Mouse (Mus musculus) cortical plate, adult 2 months (tissue): ENCODE results near the gene Ibtk. TPM values are rescaled to one million over a fixed set of nuclear protein-coding genes. Genes with fewer than 3 reads are reported as not detected.

Experiments used
- H3K27ac ChIP-seq: fragments of 200-500 bp; 2 replicates; pipeline ENCODE4 v1.5.1; 2012; ENCODE audit warnings: low read length, control low read depth, inconsistent platforms; ENCODE audit not compliant: insufficient read depth
- H3K4me1 ChIP-seq: fragments of 200-500 bp; 2 replicates; pipeline ENCODE4 v1.6.1; 2011; ENCODE audit warnings: low read length; ENCODE audit not compliant: control insufficient read depth, insufficient read depth
- H3K4me3 ChIP-seq: fragments of 200-500 bp; 2 replicates; pipeline ENCODE4 v1.5.1; 2011; ENCODE audit warnings: mild to moderate bottlenecking, low read length, control low read depth; ENCODE audit not compliant: insufficient read depth
- CTCF ChIP-seq: fragments of 200-500 bp; IDR thresholded peaks from 2 replicates; pipeline ENCODE4 v1.5.1; 2011; ENCODE audit warnings: mild to moderate bottlenecking, control low read depth, low read length; ENCODE audit not compliant: insufficient read depth; ENCODE audit errors: extremely low read depth
- POLR2A ChIP-seq: fragments of 200-500 bp; IDR thresholded peaks from 2 replicates; pipeline ENCODE4 v1.6.1; 2011; ENCODE audit warnings: mild to moderate bottlenecking, low read length, control low read depth; ENCODE audit not compliant: insufficient read depth; ENCODE audit errors: extremely low read depth
- polyA plus RNA-seq: library from polyadenylated mRNA; depleted of rRNA; stranded (reverse); fragments of >200 nt; gene quantifications from 2 replicates; pipeline ENCODE4 v1.2.3, GENCODE M21; 2012; rRNA removed

Ibtk gene
- polyA plus RNA-seq, 1 experiment, result 10.0 TPM

- TF ChIP-seq POLR2A (no peak), CTCF (no peak)
- no peaks in the 10 kb centered on the region for H3K4me1 ChIP-seq
- no peak overlapping the region for H3K4me3 ChIP-seq
- H3K27ac ChIP-seq, result no peak overlapping the region
These were observed 84.8 kb downstream of the Ibtk start for GRCm38 (mm10) chr9:85664316-85664715.

GRCm38 (mm10) chr9:85663810-85664209 lies 85.3 kb downstream of the Ibtk start:
- Histone ChIP-seq H3K4me1 (no peaks in the 10 kb centered on the region), H3K27ac (no peak overlapping the region), H3K4me3 (no peak overlapping the region)
- no peak for TF ChIP-seq CTCF
- no peak for TF ChIP-seq POLR2A

GRCm38 (mm10) chr9:85663091-85663490 lies 86.0 kb downstream of the Ibtk start:
- H3K27ac ChIP-seq, result no peak overlapping the region

GRCm38 (mm10) chr9:85653401-85653800 lies 95.7 kb downstream of the Ibtk start:
- H3K4me3 ChIP-seq, result no peak overlapping the region
- TF ChIP-seq CTCF (no peak), POLR2A (no peak)
- H3K4me1 ChIP-seq, result no peaks in the 10 kb centered on the region
- no peak overlapping the region for H3K27ac ChIP-seq

More at GRCm38 (mm10) chr9:85663091-85663490, 86.0 kb downstream of the Ibtk start:
- TF ChIP-seq CTCF, result no peak
- TF ChIP-seq POLR2A, result no peak
- no peaks in the 10 kb centered on the region for H3K4me1 ChIP-seq
- H3K4me3 ChIP-seq, result no peak overlapping the region

GRCm38 (mm10) chr9:85638276-85638675 lies 110.9 kb downstream of the Ibtk start:
- Histone ChIP-seq H3K4me3 (no peak overlapping the region), H3K27ac (no peak overlapping the region), H3K4me1 (no peaks in the 10 kb centered on the region)
- TF ChIP-seq POLR2A (no peak), CTCF (no peak)

Other genes starting within 250 kb of the Ibtk start
- gene Tpbg, start 93.0 kb upstream of the Ibtk start, polyA plus RNA-seq, result 12.2 and 12.5 TPM in 2 replicates